Mouse (Mus musculus) heart, adult 10 weeks (tissue): ENCODE measurements around the gene Vmn1r124. TPM values are rescaled to one million over a fixed set of nuclear protein-coding genes. Genes with fewer than 3 reads are reported as not detected.

Experiments
- polyA plus RNA-seq: library from polyadenylated mRNA; stranded (reverse); fragments of 350-450 nt; fragmentation: Illumina TruSeq; extraction: RNeasy Lipid Tissue Mini Kit (QIAGEN cat#74804); gene quantifications from one replicate; pipeline ENCODE4 v1.2.3, GENCODE M21; 2014; ENCODE audit warnings: low read depth, low replicate concordance

Vmn1r124 gene
- not detected for polyA plus RNA-seq

DNA sequence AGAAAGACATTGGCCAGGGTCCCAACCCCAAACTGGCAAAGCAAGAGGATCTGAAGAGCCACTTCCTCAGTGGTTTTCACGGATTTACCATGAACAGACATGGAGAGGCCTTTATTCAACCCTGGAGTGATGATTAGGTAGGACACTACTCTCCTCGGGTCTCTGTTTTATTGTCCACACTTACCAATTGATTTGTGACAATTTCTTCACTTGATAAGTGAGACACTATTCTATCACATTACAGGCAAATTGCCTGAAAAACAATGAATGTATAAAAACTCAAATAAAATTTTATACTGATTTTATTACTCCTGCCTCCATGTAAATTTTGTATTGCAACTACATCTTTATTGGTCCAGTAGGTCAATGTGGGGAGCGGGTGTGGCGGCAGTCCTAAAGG lies at the start of gene Vmn1r124:
Vmn1r124 (minus strand) TSS at position 101 of the 400 bp plus-strand sequence.

DNA sequence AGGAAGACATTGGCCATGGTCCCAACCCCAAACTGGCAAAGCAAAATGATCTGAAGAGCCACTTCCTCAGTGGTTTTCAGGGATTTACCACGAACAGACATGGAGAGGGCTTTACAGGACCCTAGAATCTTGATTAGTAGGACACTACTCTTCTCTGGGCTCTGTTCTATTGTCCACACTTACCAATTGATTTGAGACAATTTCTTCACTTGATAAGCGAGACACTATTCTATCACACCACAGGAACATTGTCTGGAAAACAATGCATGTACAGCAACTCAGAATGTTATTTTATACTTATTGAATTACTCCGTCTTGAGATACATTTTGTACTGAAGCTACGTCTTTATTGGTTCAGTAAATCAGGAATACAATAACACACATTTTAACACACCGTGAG lies 41.0 kb upstream of the Vmn1r124 start, which contains the start of gene Vmn1r126:
Vmn1r126 (minus strand) TSS at position 101 of the 400 bp plus-strand sequence.

GRCm38 (mm10) chr7:21271879-21272278 lies 11.5 kb upstream of the Vmn1r124 start, which contains the start of gene Vmn1r125:
Vmn1r125 (plus strand) TSS chr7:21272179.

Other genes with a start within 250 kb of the Vmn1r124 start
- gene Vmn1r119, start 248.2 kb downstream of the Vmn1r124 start, polyA plus RNA-seq: not detected
- gene Vmn1r120, start 206.8 kb downstream of the Vmn1r124 start, polyA plus RNA-seq: not detected
- not detected for gene Vmn1r121, start 162.1 kb downstream of the Vmn1r124 start, polyA plus RNA-seq
- gene Vmn1r122, start 126.5 kb downstream of the Vmn1r124 start, polyA plus RNA-seq: not detected
- gene Vmn1r123, start 98.4 kb downstream of the Vmn1r124 start, polyA plus RNA-seq: not detected
- not detected for gene Gm5157, start 70.2 kb downstream of the Vmn1r124 start, polyA plus RNA-seq
- not detected for gene Vmn1r125, start 11.6 kb upstream of the Vmn1r124 start, polyA plus RNA-seq
- not detected for gene Vmn1r126, start 40.9 kb upstream of the Vmn1r124 start, polyA plus RNA-seq
- not detected for gene Vmn1r127, start 59.2 kb upstream of the Vmn1r124 start, polyA plus RNA-seq
- not detected for gene Vmn1r128, start 88.8 kb upstream of the Vmn1r124 start, polyA plus RNA-seq
- not detected for gene Vmn1r129, start 100.7 kb upstream of the Vmn1r124 start, polyA plus RNA-seq
- gene Gm6882, start 172.1 kb upstream of the Vmn1r124 start, polyA plus RNA-seq: not detected